Mouse (Mus musculus): ENCODE results near the gene Cyp27a1. TPM values are rescaled to one million over a fixed set of nuclear protein-coding genes. Genes with fewer than 3 reads are reported as not detected.

Cyp27a1 gene
- polyA plus RNA-seq, 1 experiment = 0.51 TPM

- TF ChIP-seq CTCF (IDR thresholded peaks at IDR 0.05; ENCODE audit: borderline replicate concordance, insufficient read depth, low read length) (no peak), POLR2A (IDR thresholded peaks at IDR 0.05; ENCODE audit: low read depth, low read length) (no peak)
- Histone ChIP-seq H3K4me1 (ENCODE audit: control insufficient read depth, insufficient read depth, low read length) (no peaks in the 10 kb centered on the region), H3K4me3 (ENCODE audit: insufficient read depth, low read length) (no peak overlapping the region), H3K27ac (ENCODE audit: insufficient read depth, low read length) (no peak overlapping the region)
Observed at GRCm38 (mm10) chr1:74782045-74782444, 68.7 kb downstream of the Cyp27a1 start.

GRCm38 (mm10) chr1:74783554-74783953 is 70.2 kb downstream of the Cyp27a1 start:
- no peak overlapping the region for H3K27ac ChIP-seq (ENCODE audit: insufficient read depth, low read length)
- TF ChIP-seq CTCF (IDR thresholded peaks at IDR 0.05; ENCODE audit: borderline replicate concordance, insufficient read depth, low read length) (no peak), POLR2A (IDR thresholded peaks at IDR 0.05; ENCODE audit: low read depth, low read length) (no peak)
- H3K4me1 ChIP-seq (ENCODE audit: control insufficient read depth, insufficient read depth, low read length) = no peaks in the 10 kb centered on the region
- H3K4me3 ChIP-seq (ENCODE audit: insufficient read depth, low read length) = peak overlapping the region; percentile 39; the same call in 1 of the 2 replicates

- H3K27ac ChIP-seq (ENCODE audit: insufficient read depth, low read length) = no peak overlapping the region
- no peaks in the 10 kb centered on the region for H3K4me1 ChIP-seq (ENCODE audit: control insufficient read depth, insufficient read depth, low read length)
- H3K4me3 ChIP-seq (ENCODE audit: insufficient read depth, low read length) = peak overlapping the region; percentile 39
- TF ChIP-seq CTCF (IDR thresholded peaks at IDR 0.05; ENCODE audit: borderline replicate concordance, insufficient read depth, low read length) = 0 out of 2 replicates have a peak, but pooled peaks have one; percentile 24
- no peak for TF ChIP-seq POLR2A (IDR thresholded peaks at IDR 0.05; ENCODE audit: low read depth, low read length)
Observed at GRCm38 (mm10) chr1:74784041-74784759, 70.8 kb downstream of the Cyp27a1 start.

Other genes with a start within 250 kb of the Cyp27a1 start
- gene Cnot9, start 207.5 kb upstream of the Cyp27a1 start, polyA plus RNA-seq (2011; ENCODE audit: insufficient read length, low read depth, missing spikeins) = 50.7 and 51.9 TPM in 2 replicates
- gene Plcd4, start 170.7 kb upstream of the Cyp27a1 start, polyA plus RNA-seq (2011; ENCODE audit: insufficient read length, low read depth, missing spikeins) = 0.30 and 1.8 TPM in 2 replicates
- gene Usp37, start 169.3 kb upstream of the Cyp27a1 start, polyA plus RNA-seq (2011; ENCODE audit: insufficient read length, low read depth, missing spikeins) = 15.8 and 21.0 TPM in 2 replicates
- 12.6 and 15.1 TPM in 2 replicates for gene Zfp142, start 125.3 kb upstream of the Cyp27a1 start, polyA plus RNA-seq (2011; ENCODE audit: insufficient read length, low read depth, missing spikeins)
- 14.5 and 16.8 TPM in 2 replicates for gene Bcs1l, start 125.3 kb upstream of the Cyp27a1 start, polyA plus RNA-seq (2011; ENCODE audit: insufficient read length, low read depth, missing spikeins)
- gene Rnf25, start 112.2 kb upstream of the Cyp27a1 start, polyA plus RNA-seq (2011; ENCODE audit: insufficient read length, low read depth, missing spikeins) = 50.6 and 56.1 TPM in 2 replicates
- gene Stk36, start 112.1 kb upstream of the Cyp27a1 start, polyA plus RNA-seq (2011; ENCODE audit: insufficient read length, low read depth, missing spikeins) = 4.4 and 7.0 TPM in 2 replicates
- gene Ttll4, start 51.8 kb upstream of the Cyp27a1 start, polyA plus RNA-seq (2011; ENCODE audit: insufficient read length, low read depth, missing spikeins) = 29.4 and 42.5 TPM in 2 replicates
- 0.26 and 0.32 TPM in 2 replicates for gene Prkag3, start 35.6 kb downstream of the Cyp27a1 start, polyA plus RNA-seq (2011; ENCODE audit: insufficient read length, low read depth, missing spikeins)
- not detected in 2 replicates for gene Wnt6, start 58.3 kb downstream of the Cyp27a1 start, polyA plus RNA-seq (2011; ENCODE audit: insufficient read length, low read depth, missing spikeins)
- 1.8 and 2.7 TPM in 2 replicates for gene Wnt10a, start 77.9 kb downstream of the Cyp27a1 start, polyA plus RNA-seq (2011; ENCODE audit: insufficient read length, low read depth, missing spikeins)
- not detected in 2 replicates for gene Cdk5r2, start 141.4 kb downstream of the Cyp27a1 start, polyA plus RNA-seq (2011; ENCODE audit: insufficient read length, low read depth, missing spikeins)
- gene Fev, start 171.8 kb downstream of the Cyp27a1 start, polyA plus RNA-seq (2011; ENCODE audit: insufficient read length, low read depth, missing spikeins) = not detected in 2 replicates
- gene Cryba2, start 179.6 kb downstream of the Cyp27a1 start, polyA plus RNA-seq (2011; ENCODE audit: insufficient read length, low read depth, missing spikeins) = not detected in 2 replicates
- not detected in 2 replicates for gene Cfap65, start 222.0 kb downstream of the Cyp27a1 start, polyA plus RNA-seq (2011; ENCODE audit: insufficient read length, low read depth, missing spikeins)
- gene Ihh, start 238.1 kb downstream of the Cyp27a1 start, polyA plus RNA-seq (2011; ENCODE audit: insufficient read length, low read depth, missing spikeins) = not detected in 2 replicates

All from embryonic fibroblast, embryonic 13.5 days (primary cell).